Mouse (Mus musculus): ENCODE results near the gene Tmem219.

The Tmem219 gene

DNA sequence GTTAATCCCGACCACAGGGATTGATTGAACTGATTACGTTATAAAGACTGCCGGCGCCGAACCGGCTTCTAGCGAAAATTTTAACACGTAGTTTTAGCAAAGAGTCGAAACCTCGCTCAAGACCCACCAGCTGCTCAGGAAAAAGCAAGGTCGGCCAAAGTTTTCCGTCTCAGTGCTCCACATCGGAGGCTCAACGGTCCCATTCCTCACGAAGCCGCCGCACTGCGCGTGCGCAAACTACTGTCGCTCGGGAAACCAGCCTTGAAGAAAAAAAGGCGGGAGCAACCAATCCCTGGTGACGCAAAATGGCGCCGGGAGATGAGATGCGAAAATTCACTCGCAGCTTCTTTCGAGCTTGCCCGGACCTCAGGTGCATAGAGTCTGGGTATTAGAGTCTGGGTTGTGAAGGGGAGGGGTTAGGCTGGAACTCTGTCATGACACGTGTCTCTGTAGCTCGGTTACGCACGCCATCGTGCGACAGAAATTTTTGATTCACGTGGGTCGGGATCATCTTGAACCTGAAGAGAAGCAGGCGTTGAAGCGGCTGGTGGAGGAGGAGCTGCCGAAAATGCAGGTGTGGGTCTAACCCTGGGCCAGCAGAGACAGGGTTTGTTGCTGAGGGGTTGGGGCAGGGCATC, 60.5 kb downstream of the Tmem219 start, which contains the start of gene Ino80e:
Ino80e (minus strand) TSS at position 231 of the 638 bp plus-strand sequence.
- DNase-seq (ENCODE audit: low spot score in 2 of 2) = peak; percentile 96 to 97

- DNase-seq (ENCODE audit: low spot score in 2 of 2) = peak; percentile 96 to 97
Observed at GRCm38 (mm10) chr7:126861429-126862130, 61.1 kb downstream of the Tmem219 start, which contains the start of gene Hirip3. Gene Hirip3 (plus strand): TSS chr7:126861972.

DNA sequence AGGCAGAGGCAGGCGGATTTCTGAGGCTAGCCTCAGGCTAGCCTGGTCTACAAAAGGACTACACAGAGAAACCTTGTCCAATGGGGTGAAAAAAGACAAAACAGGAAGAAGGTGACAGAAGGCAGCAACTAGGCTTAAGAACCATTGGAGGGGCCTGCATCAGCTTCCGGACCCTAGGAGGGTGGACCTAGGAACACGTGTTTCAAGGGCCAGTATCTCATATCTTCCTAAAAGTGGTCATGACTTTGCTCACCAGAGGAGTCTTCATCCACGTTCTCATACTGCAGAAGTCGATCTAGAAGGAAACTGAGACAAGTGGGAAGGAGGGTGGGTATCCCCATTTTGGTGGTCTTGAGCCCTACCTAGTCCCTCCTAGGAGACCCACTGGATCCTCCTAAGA, 61.7 kb downstream of the Tmem219 start:
- DNase-seq (ENCODE audit: low spot score in 2 of 2) = no peak

DNA sequence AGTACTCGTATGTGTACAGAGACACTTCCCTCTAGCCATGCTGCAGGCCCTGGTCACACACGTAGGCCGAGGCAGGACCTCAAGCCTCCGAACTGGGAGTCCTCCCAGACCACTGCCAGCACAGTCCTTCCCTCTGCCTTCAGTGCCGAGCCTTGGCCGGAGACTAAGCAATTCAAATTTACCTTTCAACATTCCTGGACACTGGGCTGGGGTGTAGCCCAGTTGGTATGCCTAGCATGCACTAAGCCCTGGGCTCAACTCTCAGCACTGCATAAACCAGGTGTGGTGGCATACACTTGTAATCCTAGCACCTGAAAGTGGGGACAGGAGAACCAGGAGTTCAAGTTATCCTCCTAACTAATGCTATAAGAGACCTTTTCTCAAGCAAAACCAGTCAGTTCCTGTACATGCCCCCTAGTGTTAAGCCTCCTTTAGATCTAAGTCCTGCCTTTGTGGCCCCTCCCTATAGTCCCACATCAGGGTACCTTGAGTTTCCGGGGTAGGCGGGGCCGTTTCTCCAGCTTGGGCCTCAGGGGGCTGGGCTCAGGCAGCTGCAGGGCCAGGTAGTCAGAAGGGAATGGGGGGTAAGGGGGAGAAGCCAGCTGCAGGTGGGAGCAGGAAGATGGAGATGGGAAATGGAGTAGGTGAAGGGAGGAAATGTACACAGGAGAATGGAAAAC, 65.8 kb downstream of the Tmem219 start:
- DNase-seq (ENCODE audit: low spot score in 2 of 2) = no peak

- DNase-seq (ENCODE audit: low spot score in 2 of 2) = no peak
Observed at GRCm38 (mm10) chr7:126855641-126856040, 67.1 kb downstream of the Tmem219 start.

DNA sequence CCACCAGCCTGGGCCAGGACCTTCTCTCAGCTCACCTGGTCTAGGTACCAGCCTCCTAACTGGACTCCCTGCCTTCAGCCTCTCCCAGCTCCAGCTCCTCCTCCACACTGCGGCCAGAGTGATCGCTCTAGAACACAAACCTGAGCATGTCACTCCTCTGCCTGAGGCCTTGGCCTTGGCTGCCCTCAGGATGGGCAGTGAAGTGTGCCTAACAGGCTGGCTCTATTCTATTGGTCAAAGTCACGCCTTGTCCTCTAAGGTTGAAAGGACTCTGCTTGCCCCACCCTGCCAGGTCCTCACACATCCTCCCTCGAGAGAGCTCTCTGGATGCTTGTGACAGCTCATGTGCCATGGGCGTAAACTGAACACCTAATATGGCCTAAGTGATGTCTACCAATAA, 69.3 kb downstream of the Tmem219 start:
- DNase-seq (ENCODE audit: low spot score in 2 of 2) = no peak

DNA sequence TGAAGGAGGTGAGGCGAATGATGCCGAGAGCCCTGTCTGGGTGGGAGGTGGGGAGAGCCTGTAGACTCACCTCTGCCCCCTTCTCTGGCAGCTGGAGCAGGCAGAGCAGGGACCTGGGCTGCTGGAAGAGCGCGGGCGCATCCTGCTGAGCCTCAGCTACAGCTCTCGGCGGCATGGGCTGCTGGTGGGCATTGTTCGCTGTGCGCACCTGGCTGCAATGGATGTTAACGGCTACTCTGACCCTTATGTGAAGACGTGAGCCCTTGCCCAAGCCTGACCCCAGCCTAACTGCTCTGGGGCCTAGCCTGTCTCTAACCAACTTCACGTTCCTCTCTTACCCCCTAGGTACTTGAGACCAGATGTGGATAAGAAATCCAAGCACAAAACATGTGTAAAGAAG, 71.5 kb downstream of the Tmem219 start:
- no peak for DNase-seq (ENCODE audit: low spot score in 2 of 2)

DNA sequence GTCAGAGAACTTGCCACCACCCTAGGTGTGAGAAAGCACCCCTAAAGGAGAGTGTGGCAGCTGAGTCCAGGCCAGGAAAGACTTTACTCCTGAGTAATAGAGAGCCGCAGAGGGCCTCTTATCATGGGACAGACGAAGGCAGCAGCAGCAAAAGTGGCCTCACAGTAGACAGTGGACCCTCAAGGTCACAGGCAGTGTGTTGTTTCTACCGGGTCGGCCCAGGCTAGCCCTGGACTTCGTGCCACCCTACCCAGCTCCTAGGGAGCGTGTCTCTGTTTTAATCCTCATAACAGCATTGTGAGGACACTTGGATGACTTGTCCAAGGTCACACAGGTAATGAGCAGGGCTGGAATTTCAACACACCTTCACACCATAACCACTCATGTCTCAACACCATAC, 72.6 kb downstream of the Tmem219 start:
- DNase-seq (ENCODE audit: low spot score in 2 of 2) = no peak

- peak; percentile 63 to 67 for DNase-seq (ENCODE audit: low spot score in 2 of 2)
Observed at GRCm38 (mm10) chr7:126848794-126849193, 73.9 kb downstream of the Tmem219 start.

- no peak for DNase-seq (ENCODE audit: low spot score in 2 of 2)
Observed at GRCm38 (mm10) chr7:126847421-126848398, 75.0 kb downstream of the Tmem219 start.

DNA sequence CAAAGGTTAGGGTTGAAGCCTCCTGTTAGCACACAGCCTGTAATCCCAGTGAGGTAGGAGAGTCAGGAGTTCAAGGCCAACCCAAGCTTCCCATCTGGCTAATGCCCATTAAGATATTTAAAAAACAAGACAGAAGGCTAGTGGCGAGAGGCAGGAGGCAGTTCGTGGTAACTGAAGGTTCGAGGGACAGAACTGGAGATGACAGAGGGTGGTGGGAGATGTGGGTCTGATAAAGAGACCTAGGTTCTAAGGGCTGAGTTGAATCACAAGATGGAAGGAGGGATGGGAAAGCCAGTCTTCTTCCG, 75.6 kb downstream of the Tmem219 start, which contains the start of gene Doc2a:
Doc2a (plus strand) TSS at position 301 of the 305 bp plus-strand sequence.
- no peak for DNase-seq (ENCODE audit: low spot score in 2 of 2)

DNA sequence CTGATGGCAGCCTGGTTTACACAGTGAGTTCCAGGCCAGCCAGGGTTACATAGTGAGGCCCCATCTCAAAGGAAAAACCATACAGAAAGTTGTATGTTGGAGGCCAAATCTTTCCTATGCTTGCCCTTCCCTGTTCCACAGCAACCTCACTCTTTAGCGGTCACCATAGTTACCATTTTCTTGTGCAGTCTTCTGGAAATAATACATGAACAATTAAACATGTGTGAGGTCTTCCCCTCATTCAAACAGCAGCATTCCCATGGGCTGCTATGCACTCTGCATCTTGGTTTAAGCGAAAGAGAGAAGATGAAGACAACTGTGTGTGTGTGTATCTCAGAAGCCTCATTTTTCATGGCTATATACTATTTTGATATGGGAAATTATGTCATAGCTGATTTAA, 77.2 kb downstream of the Tmem219 start:
- DNase-seq (ENCODE audit: low spot score in 2 of 2) = no peak

- no peak for DNase-seq (ENCODE audit: low spot score in 2 of 2)
Observed at GRCm38 (mm10) chr7:126843276-126843675, 79.4 kb downstream of the Tmem219 start.
